Mouse (Mus musculus) neural tube, embryonic 11.5 days (tissue): ENCODE data around the gene Zmynd15. TPM values are rescaled to one million over a fixed set of nuclear protein-coding genes. Genes with fewer than 3 reads are reported as not detected.

ENCODE experiments used
- ATAC-seq: fragments of 200-750 bp; cut with Nextera tagmentation; 2 replicates; pipeline ENCODE4 v1.8.0; 2017; ENCODE audit warnings: moderate number of reproducible peaks, mild to moderate bottlenecking, moderate TSS enrichment, moderate library complexity; ENCODE audit not compliant: insufficient read depth, low FRiP score, low TSS enrichment
- DNase-seq: peaks from one replicate; pipeline ENCODE4 v3.0.0-alpha.2; 2015; ENCODE audit warnings: low spot score
- H3K27ac ChIP-seq: fragments of 300-500 bp; sonication (generic); 2 replicates; pipeline ENCODE4 v1.5.1; 2014; ENCODE audit warnings: low read depth, mild to moderate bottlenecking, low read length
- H3K27me3 ChIP-seq: fragments of 300-500 bp; sonication (generic); 2 replicates; pipeline ENCODE4 v1.6.1; 2014; ENCODE audit warnings: mild to moderate bottlenecking, low read length, mixed read lengths; ENCODE audit not compliant: control insufficient read depth, insufficient read depth
- H3K36me3 ChIP-seq: fragments of 300-500 bp; sonication (generic); 2 replicates; pipeline ENCODE4 v1.6.1; 2014; ENCODE audit warnings: mild to moderate bottlenecking, low read length, moderate library complexity, mixed read lengths; ENCODE audit not compliant: control insufficient read depth, insufficient read depth
- H3K4me1 ChIP-seq: fragments of 300-500 bp; sonication (generic); 2 replicates; pipeline ENCODE4 v1.6.1; 2014; ENCODE audit warnings: low read length, mixed read lengths; ENCODE audit not compliant: control insufficient read depth, insufficient read depth
- H3K4me2 ChIP-seq: fragments of 300-500 bp; sonication (generic); 2 replicates; pipeline ENCODE4 v1.6.1; 2014; ENCODE audit warnings: low read depth, mild to moderate bottlenecking, moderate library complexity
- H3K4me3 ChIP-seq: fragments of 300-500 bp; sonication (generic); 2 replicates; pipeline ENCODE4 v1.5.1; 2014; ENCODE audit warnings: low read depth, low read length
- H3K9ac ChIP-seq: fragments of 300-500 bp; sonication (generic); 2 replicates; pipeline ENCODE4 v1.6.1; 2014; ENCODE audit warnings: mild to moderate bottlenecking, low read length
- H3K9me3 ChIP-seq: fragments of 300-500 bp; sonication (generic); 2 replicates; pipeline ENCODE4 v1.6.1; 2016; ENCODE audit warnings: low read length; ENCODE audit not compliant: control insufficient read depth
- WGBS: fragments of 180-500 bp; shearing (Covaris S2); extraction: QIAGEN DNeasy Blood & Tissue Kit; methylation state at CpG from one replicate; pipeline ENCODE4 v1.1.7; 2014; 5-methylcytosine and 5-hydroxymethylcytosine counted together
- polyA plus RNA-seq: library from polyadenylated mRNA; unstranded; fragments of >200 nt; fragmentation: Nextera tagmentation; extraction: Ambion mirVana; gene quantifications from 2 replicates; pipeline ENCODE4 v1.2.1, GENCODE M21; 2014

Zmynd15 gene
- polyA plus RNA-seq, 1 experiment from 2014 or later: not detected

DNA sequence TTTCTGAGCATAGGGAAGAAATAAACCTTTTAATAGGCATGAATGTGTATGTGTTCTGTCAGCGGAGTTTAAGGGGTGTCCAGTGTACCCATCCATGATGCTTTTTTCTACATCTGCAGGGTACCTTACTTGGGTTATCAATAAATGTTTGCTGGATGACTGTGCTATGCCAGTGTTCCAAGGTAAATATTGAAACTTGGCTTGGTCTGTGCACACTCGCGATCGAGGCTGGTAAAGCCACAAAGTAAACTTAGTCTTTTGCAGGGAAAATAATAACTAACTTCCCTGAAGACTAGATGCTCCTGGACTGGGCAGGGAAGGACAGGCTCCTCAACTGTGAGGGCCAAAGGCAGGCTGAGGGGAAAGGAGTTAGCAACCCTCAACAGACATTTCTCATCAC lies 18.6 kb upstream of the Zmynd15 start:
- no peaks in the 10 kb centered on the region for H3K27me3 ChIP-seq
- no peak overlapping the region for H3K9ac ChIP-seq
- H3K9me3 ChIP-seq: no peaks in the 10 kb centered on the region
- no peaks in the 10 kb centered on the region for H3K4me1 ChIP-seq
- H3K27ac ChIP-seq: no peak overlapping the region
- no peak overlapping the region for H3K4me3 ChIP-seq
- DNase-seq: no peak
- no peak overlapping the region for H3K4me2 ChIP-seq
- H3K36me3 ChIP-seq: peaks cover 10% of the 10 kb centered on the region
- ATAC-seq: no peak
- WGBS: 94% methylated on average over 4 of the region's 4 CpGs

DNA sequence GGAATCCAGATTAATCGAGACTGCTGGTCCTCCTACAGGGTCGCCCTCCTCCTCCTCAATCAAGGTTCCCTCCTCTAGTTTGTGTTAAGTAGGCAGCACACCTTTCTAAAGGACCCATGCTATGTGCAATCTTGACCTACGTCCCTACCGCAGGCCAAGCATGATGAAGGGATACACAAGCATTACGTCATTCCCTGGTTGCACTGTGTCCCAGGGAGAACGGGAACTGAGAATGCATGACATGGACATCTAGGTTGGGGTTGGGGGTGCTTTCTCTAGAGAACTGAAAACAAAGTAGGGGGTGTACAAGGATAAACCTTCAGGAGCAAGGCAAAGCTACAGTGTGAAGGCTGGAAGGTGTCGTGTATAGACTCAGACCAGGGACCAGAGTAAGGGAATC lies 17.4 kb upstream of the Zmynd15 start:
- H3K36me3 ChIP-seq: peaks cover 10% of the 10 kb centered on the region
- no peak overlapping the region for H3K4me3 ChIP-seq
- H3K27ac ChIP-seq: no peak overlapping the region
- no peak overlapping the region for H3K4me2 ChIP-seq
- ATAC-seq (no peak), DNase-seq (no peak)
- 94% methylated on average over 7 of the region's 7 CpGs for WGBS
- no peak overlapping the region for H3K9ac ChIP-seq
- no peaks in the 10 kb centered on the region for H3K27me3 ChIP-seq
- no peaks in the 10 kb centered on the region for H3K4me1 ChIP-seq
- H3K9me3 ChIP-seq: no peaks in the 10 kb centered on the region

DNA sequence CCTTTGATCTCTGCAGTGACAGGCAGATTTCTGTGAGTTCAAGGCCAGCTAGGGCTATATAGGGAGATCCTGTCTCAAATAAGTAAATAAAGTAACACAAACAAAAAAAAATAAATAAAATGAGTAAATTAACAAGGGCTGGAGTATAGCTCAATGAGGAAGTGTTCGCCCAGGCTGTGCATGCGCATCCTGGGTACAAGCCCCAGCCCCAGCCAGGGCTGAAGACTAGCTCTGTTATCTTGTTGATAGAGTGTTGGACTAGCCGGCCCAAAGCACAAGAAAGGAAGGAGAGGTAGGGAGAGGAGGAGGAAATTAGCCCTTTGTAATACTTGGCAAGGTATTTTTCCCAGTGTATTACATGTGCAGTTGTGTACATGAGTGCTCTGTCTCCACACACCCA lies 15.3 kb upstream of the Zmynd15 start:
- Histone ChIP-seq H3K9me3 (no peaks in the 10 kb centered on the region), H3K4me3 (no peak overlapping the region), H3K27ac (no peak overlapping the region), H3K36me3 (peaks cover 5% of the 10 kb centered on the region), H3K9ac (no peak overlapping the region), H3K4me1 (no peaks in the 10 kb centered on the region), H3K4me2 (no peak overlapping the region), H3K27me3 (no peaks in the 10 kb centered on the region)
- DNase-seq (no peak), ATAC-seq (no peak)
- 80% methylated on average over 3 of the region's 3 CpGs for WGBS

DNA sequence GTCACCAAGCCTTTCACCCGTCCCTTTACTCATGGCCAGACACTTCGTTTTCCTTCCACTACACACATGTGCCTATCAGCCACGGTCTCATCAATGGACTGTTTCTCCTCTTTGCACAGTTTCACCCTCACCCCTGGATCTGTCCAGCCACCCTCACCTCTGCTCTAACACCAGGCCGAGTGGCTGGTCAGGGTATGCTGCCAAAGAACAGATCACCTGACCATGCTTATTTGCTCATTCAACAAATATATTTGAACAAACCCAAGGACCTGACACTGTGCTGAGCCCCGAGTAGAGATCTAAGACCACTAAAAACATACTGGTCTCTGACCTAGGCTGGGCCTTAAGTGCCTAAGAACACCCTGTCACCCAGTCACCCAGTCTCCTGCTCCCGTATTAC lies 14.6 kb upstream of the Zmynd15 start:
- Histone ChIP-seq H3K4me3 (no peak overlapping the region), H3K9me3 (no peaks in the 10 kb centered on the region), H3K4me2 (no peak overlapping the region), H3K27ac (no peak overlapping the region), H3K9ac (no peak overlapping the region), H3K27me3 (no peaks in the 10 kb centered on the region), H3K36me3 (no peaks in the 10 kb centered on the region), H3K4me1 (no peaks in the 10 kb centered on the region)
- DNase-seq: no peak
- ATAC-seq: no peak
- 87% methylated on average over 6 of the region's 6 CpGs for WGBS

DNA sequence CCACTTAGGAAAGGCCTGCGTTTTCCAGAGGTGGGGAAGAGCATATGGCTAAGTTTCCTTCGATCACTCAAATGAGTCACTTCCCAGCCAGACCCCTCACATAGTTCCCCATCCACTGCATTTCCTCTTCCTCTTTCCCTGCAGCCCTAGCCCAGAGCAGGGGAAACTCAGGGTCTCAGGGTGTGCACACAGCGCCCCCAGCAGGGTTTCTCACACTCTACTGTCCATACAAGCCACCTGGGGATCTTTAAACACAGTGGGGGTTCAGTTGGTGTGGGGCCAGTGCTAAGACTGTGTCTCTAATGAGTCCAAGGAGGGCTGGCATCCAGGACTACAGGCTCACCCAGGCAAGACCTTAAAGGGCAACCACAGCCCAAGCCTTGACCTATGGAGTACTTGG lies 12.5 kb upstream of the Zmynd15 start:
- no peak for DNase-seq

DNA sequence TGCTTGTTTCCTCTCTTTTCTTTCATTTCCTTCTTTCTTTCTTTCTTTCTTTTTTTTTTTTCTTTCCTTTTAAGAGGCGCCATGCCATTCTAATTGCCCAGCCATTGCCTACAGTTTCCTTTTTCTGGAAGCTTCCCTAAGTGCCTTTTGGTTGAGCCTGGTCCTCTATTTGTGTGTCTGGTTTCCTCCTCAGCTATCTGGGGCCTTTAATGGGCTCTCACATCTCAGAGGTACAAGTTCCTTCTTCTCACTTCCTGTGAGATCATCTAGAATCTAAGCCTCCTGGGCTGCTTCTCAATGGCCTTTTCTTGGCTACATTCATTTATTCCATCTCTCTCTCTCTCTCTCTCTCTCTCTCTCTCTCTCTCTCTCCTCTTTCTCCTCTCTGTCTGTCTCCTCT lies 11.9 kb upstream of the Zmynd15 start:
- no peak for DNase-seq
- ATAC-seq: no peak
- no peak overlapping the region for H3K27ac ChIP-seq
- WGBS: 92% methylated on average over 1 of the region's 1 CpGs
- H3K4me2 ChIP-seq: no peak overlapping the region
- H3K4me3 ChIP-seq: no peak overlapping the region
- no peaks in the 10 kb centered on the region for H3K36me3 ChIP-seq
- 0 out of 2 replicates have a peak, but pooled peaks cover 2% of the 10 kb centered on the region for H3K4me1 ChIP-seq
- no peaks in the 10 kb centered on the region for H3K27me3 ChIP-seq
- no peak overlapping the region for H3K9ac ChIP-seq
- H3K9me3 ChIP-seq: no peaks in the 10 kb centered on the region

More for the DNA sequence above, 12.5 kb upstream of the Zmynd15 start:
- no peaks in the 10 kb centered on the region for H3K27me3 ChIP-seq
- no peaks in the 10 kb centered on the region for H3K4me1 ChIP-seq
- no peak overlapping the region for H3K27ac ChIP-seq
- ATAC-seq: no peak
- no peak overlapping the region for H3K4me3 ChIP-seq
- no peaks in the 10 kb centered on the region for H3K9me3 ChIP-seq
- H3K4me2 ChIP-seq: no peak overlapping the region
- H3K36me3 ChIP-seq: no peaks in the 10 kb centered on the region
- H3K9ac ChIP-seq: no peak overlapping the region
- WGBS: 36% methylated on average over 3 of the region's 3 CpGs

DNA sequence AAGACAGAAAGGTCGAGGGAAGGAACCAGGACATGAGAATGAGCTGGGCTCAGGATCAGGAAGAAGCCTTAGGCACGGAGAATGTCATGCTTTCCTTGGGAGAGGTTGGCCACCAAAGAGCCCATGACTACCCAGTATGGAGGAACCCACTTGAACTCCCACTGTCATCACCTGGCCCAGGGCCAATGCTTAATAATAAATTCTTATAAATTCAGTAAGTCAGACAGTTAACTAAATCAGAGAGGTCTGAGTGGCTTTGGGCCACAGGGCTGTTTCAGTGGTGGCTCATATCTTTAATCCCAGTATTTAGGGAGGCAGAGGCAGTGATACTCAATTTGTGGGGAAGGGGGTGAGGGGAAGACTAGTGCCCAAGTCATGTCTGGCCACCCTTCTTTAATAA lies 8.3 kb upstream of the Zmynd15 start:
- Histone ChIP-seq H3K4me2 (no peak overlapping the region), H3K9ac (no peak overlapping the region), H3K9me3 (no peaks in the 10 kb centered on the region), H3K36me3 (no peaks in the 10 kb centered on the region), H3K27ac (no peak overlapping the region), H3K4me1 (0 out of 2 replicates have a peak, but pooled peaks cover 3% of the 10 kb centered on the region), H3K4me3 (no peak overlapping the region), H3K27me3 (no peaks in the 10 kb centered on the region)
- no peak for DNase-seq
- WGBS: 84% methylated on average over 2 of the region's 2 CpGs
- no peak for ATAC-seq

DNA sequence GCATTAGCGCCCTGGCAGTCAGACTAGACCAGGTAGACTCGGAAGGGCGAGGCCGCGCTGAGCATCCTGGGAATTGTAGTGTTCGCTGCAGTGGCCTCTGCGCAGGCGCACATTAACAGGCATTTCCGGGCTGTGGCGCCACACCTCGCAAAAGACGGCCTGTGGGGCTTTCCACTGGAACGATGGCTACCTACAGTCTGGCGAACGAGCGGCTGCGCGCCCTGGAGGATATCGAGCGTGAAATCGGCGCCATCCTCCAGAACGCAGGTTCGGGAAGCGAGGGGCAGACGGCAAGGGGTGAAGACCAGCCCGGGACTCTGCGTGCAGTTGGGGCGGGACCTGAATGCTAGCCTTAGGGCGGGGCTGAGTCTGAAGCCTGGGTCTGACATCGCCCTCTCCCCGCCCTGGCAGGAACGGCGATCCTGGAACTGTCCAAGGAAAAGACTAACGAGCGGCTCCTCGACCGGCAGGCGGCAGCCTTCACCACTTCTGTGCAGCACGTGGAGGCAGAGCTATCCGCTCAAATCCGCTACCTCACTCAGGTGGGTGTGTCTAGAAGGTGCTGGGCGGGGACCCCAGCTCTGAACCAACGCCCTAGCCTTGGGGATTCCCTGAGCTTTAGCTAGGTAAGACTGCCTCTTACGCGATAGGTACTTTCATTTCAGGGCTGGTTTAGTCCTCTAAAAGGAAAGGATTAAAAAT lies 7.3 kb upstream of the Zmynd15 start, which contains the start of gene Med11:
Med11 (plus strand) TSS at position 123 of the 702 bp plus-strand sequence.
- Histone ChIP-seq H3K9me3 (no peaks in the 10 kb centered on the region), H3K4me3 (peak within 1 kb of the TSS; percentile 58), H3K4me1 (0 out of 2 replicates have a peak, but pooled peaks cover 3% of the 10 kb centered on the region), H3K4me2 (peak within 1 kb of the TSS; percentile 63), H3K36me3 (no peaks in the 10 kb centered on the region), H3K9ac (peak within 1 kb of the TSS; percentile 71), H3K27me3 (no peaks in the 10 kb centered on the region), H3K27ac (peak within 1 kb of the TSS; percentile 94)
- under 1% methylated on average over 46 of the region's 46 CpGs for WGBS
- peak; percentile 94 for DNase-seq
- ATAC-seq: peak; percentile 95
